In genomic region chr6:121076929-121077566, GRCm38 (mm10) we compare ENCODE assay signal across 16 mouse cellular contexts. TPM values are rescaled to one million over a fixed set of nuclear protein-coding genes. Genes with fewer than 3 reads are reported as not detected.
A peak's percentile ranks its signal among the peaks of the same experiment; 100 is the strongest.
DNase-seq lines count a peak whose midpoint lies in the region; ATAC-seq lines count a peak whose summit lies in the region.
"Had no signal": no experiment of that assay in that cellular context is flagged by ENCODE, and none has a peak within 500 bp of the region (broad histone marks: within the 10 kb centered on the region; RNA-seq: fewer than 3 reads in every experiment).

No protein-coding gene starts in this region.

- peaks cover 3% of the 10 kb centered on the region for H3K36me3 ChIP-seq in heart, embryonic 13.5 days
- H3K36me3 ChIP-seq in hindbrain, embryonic 13.5 days, result no peaks in the 10 kb centered on the region
- H3K36me3 ChIP-seq: embryonic facial prominence, embryonic 15.5 days; midbrain, embryonic 12.5 days had no signal

- no peak overlapping the region for H3K4me3 ChIP-seq in heart, embryonic 13.5 days
- H3K4me3 ChIP-seq in hindbrain, embryonic 13.5 days, result no peak overlapping the region
- H3K4me3 ChIP-seq: embryonic facial prominence, embryonic 15.5 days; midbrain, embryonic 12.5 days had no signal

- DNase-seq in heart, adult 8-10 months (ENCODE audit: low spot score), result no peak
- peak; percentile 37 for DNase-seq in ES-CJ7 (ENCODE audit: low read depth, low spot score)
- no peak for DNase-seq in right cerebral cortex, postnatal 25 days
- DNase-seq: adrenal gland, adult 8-10 months; cerebellum, postnatal 25 days; layer of hippocampus, adult 9-11 months; lung, embryonic 14.5 days; thymus, adult 18-20 months had no signal

- H3K9me3 ChIP-seq in heart, embryonic 13.5 days, result no peaks in the 10 kb centered on the region
- H3K9me3 ChIP-seq in hindbrain, embryonic 13.5 days, result no peaks in the 10 kb centered on the region
- H3K9me3 ChIP-seq: embryonic facial prominence, embryonic 15.5 days; midbrain, embryonic 12.5 days had no signal

- no peak for ATAC-seq in heart, embryonic 13.5 days (ENCODE audit: extremely low read depth, insufficient number of reproducible peaks, low FRiP score, low TSS enrichment)
- peak; percentile 82 for ATAC-seq in granulocyte monocyte progenitor cell, adult 5-6 weeks (replicated peaks; ENCODE audit: poor library complexity, severe bottlenecking)
- peak; percentile 35; the same call in 1 of the 2 replicates for ATAC-seq in megakaryocyte-erythroid progenitor cell, adult 5-6 weeks (replicated peaks; ENCODE audit: low FRiP score, low TSS enrichment, poor library complexity, severe bottlenecking)
- no peak for ATAC-seq in hindbrain, embryonic 13.5 days (ENCODE audit: low FRiP score)
- ATAC-seq: CD4-positive, CD25-positive, alpha-beta regulatory T cell, adult 4 months; hindbrain, embryonic 16.5 days had no signal

- no peak overlapping the region for H3K4me2 ChIP-seq in heart, embryonic 13.5 days
- no peak overlapping the region for H3K4me2 ChIP-seq in hindbrain, embryonic 13.5 days
- H3K4me2 ChIP-seq: embryonic facial prominence, embryonic 15.5 days; lung, embryonic 14.5 days; midbrain, embryonic 12.5 days had no signal

- H3K27ac ChIP-seq in heart, embryonic 13.5 days (replicated peaks), result peak overlapping the region; percentile 70
- no peak overlapping the region for H3K27ac ChIP-seq in hindbrain, embryonic 13.5 days
- H3K27ac ChIP-seq: embryonic facial prominence, embryonic 15.5 days; midbrain, embryonic 12.5 days had no signal

- WGBS in heart, embryonic 13.5 days, result 59% methylated on average over 12 of the region's 12 CpGs
- WGBS in hindbrain, embryonic 13.5 days, result 89% methylated on average over 12 of the region's 12 CpGs

- peaks cover 95% of the 10 kb centered on the region for H3K4me1 ChIP-seq in heart, embryonic 13.5 days
- H3K4me1 ChIP-seq in hindbrain, embryonic 13.5 days (replicated peaks), result peaks cover 37% of the 10 kb centered on the region

- no peak overlapping the region for H3K9ac ChIP-seq in heart, embryonic 13.5 days
- no peak overlapping the region for H3K9ac ChIP-seq in hindbrain, embryonic 13.5 days
- H3K9ac ChIP-seq: embryonic facial prominence, embryonic 15.5 days; lung, embryonic 14.5 days; midbrain, embryonic 12.5 days had no signal

- H3K27me3 ChIP-seq in heart, embryonic 13.5 days (replicated peaks), result no peaks in the 10 kb centered on the region
- H3K27me3 ChIP-seq in hindbrain, embryonic 13.5 days, result no peaks in the 10 kb centered on the region
- H3K27me3 ChIP-seq: embryonic facial prominence, embryonic 15.5 days; midbrain, embryonic 12.5 days had no signal

RNA-seq across cellular contexts. Expression of gene Mical3, which starts 53.8 kb away (rescaled TPM):
- polyA plus RNA-seq in heart, embryonic 13.5 days (2015; fragmentation: Nextera tagmentation; extraction: Ambion mirVana), result 28.2 and 29.2 TPM in 2 replicates
- total RNA-seq in heart, adult 8-10 months (2022), result 100 to 1,000 TPM; 112 to 130 (median 120) TPM
- 10.7 and 11.2 TPM in 2 replicates for total RNA-seq in granulocyte monocyte progenitor cell, adult 5-6 weeks (2014; fragmentation: Nextera tagmentation)
- 5.6 and 6.4 TPM in 2 replicates for total RNA-seq in granulocyte monocyte progenitor cell, adult 5-6 weeks (2017)
- total RNA-seq in megakaryocyte-erythroid progenitor cell, adult 5-6 weeks (2014; fragmentation: Nextera tagmentation), result 77.2 and 89.3 TPM in 2 replicates
- total RNA-seq in megakaryocyte-erythroid progenitor cell, adult 5-6 weeks (2017), result 23.6 and 26.4 TPM in 2 replicates
- 33.8 and 34.5 TPM in 2 replicates for polyA plus RNA-seq in hindbrain, embryonic 13.5 days (2015; fragmentation: Nextera tagmentation; extraction: Ambion mirVana)

Comparison
In these comparisons a context has a peak if more than half of its experiments do, and no peak if none do; other contexts are left out.
1. ATAC-seq: peak in granulocyte monocyte progenitor cell, adult 5-6 weeks (single experiment) and megakaryocyte-erythroid progenitor cell, adult 5-6 weeks (single experiment); none in heart, embryonic 13.5 days (single experiment) and hindbrain, embryonic 13.5 days (single experiment).